Mouse (Mus musculus): ENCODE data around the gene Hcn1. TPM values are rescaled to one million over a fixed set of nuclear protein-coding genes. Genes with fewer than 3 reads are reported as not detected.

The Hcn1 gene
- polyA plus RNA-seq, 1 experiment from 2014 or later: 0.04 TPM

- no peak for ATAC-seq (replicated peaks; ENCODE audit: low FRiP score)
- Histone ChIP-seq H3K9me3 (ENCODE audit: control insufficient read depth, low read length) (no peaks in the 10 kb centered on the region), H3K36me3 (ENCODE audit: control insufficient read depth, insufficient read depth, low read length) (no peaks in the 10 kb centered on the region), H3K4me2 (no peak overlapping the region), H3K9ac (ENCODE audit: low read depth, low read length) (no peak overlapping the region), H3K27ac (ENCODE audit: low read depth, low read length) (no peak overlapping the region), H3K27me3 (replicated peaks; ENCODE audit: control insufficient read depth, insufficient read depth, low read length) (peaks cover 21% of the 10 kb centered on the region), H3K4me3 (ENCODE audit: low read depth, low read length) (no peak overlapping the region), H3K4me1 (replicated peaks; ENCODE audit: control insufficient read depth, insufficient read depth, low read length) (no peaks in the 10 kb centered on the region)
- no peak for DNase-seq (ENCODE audit: low spot score)
- 39% methylated on average over 7 of the region's 7 CpGs for WGBS
Measured at GRCm38 (mm10) chr13:117604073-117604472, 2.0 kb downstream of the Hcn1 start.

DNA sequence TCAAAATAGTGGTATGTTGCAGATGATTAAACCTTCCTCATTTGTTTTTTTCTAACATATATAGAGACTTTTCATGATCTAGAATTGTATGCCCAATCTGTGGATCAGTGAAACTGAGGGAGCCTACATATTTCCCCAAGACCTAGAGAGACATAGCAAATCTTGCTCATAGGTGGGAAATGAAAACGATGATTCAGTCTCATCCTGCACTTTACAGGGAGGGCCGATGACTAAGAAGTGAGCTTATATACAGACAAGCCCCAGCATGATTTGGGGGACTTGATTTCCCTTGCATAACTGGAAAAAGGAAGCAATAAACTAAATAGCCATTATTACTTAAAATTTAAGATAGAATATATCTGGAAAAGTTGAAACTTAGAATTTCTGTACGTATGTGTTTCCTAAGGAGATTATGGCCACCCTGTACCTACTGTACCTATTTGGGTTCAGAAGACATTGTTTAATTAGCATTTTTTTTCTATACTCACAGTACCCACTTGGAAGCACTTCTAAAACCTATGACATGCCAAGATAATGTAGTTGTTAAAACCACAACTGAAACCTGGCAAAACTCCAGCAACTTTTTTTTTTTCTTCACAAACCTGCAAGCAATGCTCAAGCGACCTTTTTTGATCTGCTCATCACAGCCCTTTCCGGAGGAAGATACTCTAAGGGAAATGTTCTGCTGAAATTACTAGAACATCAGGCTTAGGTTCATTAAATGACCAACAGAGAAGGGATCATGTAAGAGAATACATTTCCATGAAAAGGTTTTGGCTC is 3.0 kb downstream of the Hcn1 start:
- H3K27ac ChIP-seq (ENCODE audit: low read depth, low read length): no peak overlapping the region
- DNase-seq (ENCODE audit: low spot score) (no peak), ATAC-seq (replicated peaks; ENCODE audit: low FRiP score) (no peak)
- no peak overlapping the region for H3K4me3 ChIP-seq (ENCODE audit: low read depth, low read length)
- H3K9ac ChIP-seq (ENCODE audit: low read depth, low read length): no peak overlapping the region
- no peaks in the 10 kb centered on the region for H3K36me3 ChIP-seq (ENCODE audit: control insufficient read depth, insufficient read depth, low read length)
- WGBS: 78% methylated on average over 5 of the region's 5 CpGs
- no peak overlapping the region for H3K4me2 ChIP-seq
- peaks cover 21% of the 10 kb centered on the region for H3K27me3 ChIP-seq (replicated peaks; ENCODE audit: control insufficient read depth, insufficient read depth, low read length)
- no peaks in the 10 kb centered on the region for H3K4me1 ChIP-seq (replicated peaks; ENCODE audit: control insufficient read depth, insufficient read depth, low read length)
- H3K9me3 ChIP-seq (ENCODE audit: control insufficient read depth, low read length): no peaks in the 10 kb centered on the region

DNA sequence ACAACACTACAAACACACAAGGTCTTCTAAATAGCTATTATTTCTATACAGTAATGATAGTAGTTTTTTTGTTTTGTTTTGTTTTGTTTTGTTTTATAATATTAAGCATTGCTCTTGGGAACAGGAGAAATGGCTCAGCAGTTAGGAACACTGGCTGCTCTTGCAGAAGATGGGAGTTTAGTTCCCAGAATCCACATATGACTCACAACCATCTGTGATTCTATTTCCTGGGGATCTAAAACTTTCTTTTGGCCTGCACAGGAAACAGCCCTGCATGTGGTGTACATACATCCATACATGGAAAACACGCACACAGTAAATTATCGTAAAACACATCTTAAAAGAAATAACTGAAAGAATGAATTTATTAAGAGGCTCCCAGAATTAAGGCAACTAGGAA is 9.8 kb downstream of the Hcn1 start:
- H3K9me3 ChIP-seq (ENCODE audit: control insufficient read depth, low read length): no peaks in the 10 kb centered on the region
- no peak overlapping the region for H3K4me3 ChIP-seq (ENCODE audit: low read depth, low read length)
- no peaks in the 10 kb centered on the region for H3K4me1 ChIP-seq (replicated peaks; ENCODE audit: control insufficient read depth, insufficient read depth, low read length)
- no peak for ATAC-seq (replicated peaks; ENCODE audit: low FRiP score)
- no peak for DNase-seq (ENCODE audit: low spot score)
- 81% methylated on average over 2 of the region's 2 CpGs for WGBS
- H3K27ac ChIP-seq (ENCODE audit: low read depth, low read length): no peak overlapping the region
- no peaks in the 10 kb centered on the region for H3K27me3 ChIP-seq (replicated peaks; ENCODE audit: control insufficient read depth, insufficient read depth, low read length)
- no peak overlapping the region for H3K9ac ChIP-seq (ENCODE audit: low read depth, low read length)
- no peak overlapping the region for H3K4me2 ChIP-seq
- H3K36me3 ChIP-seq (ENCODE audit: control insufficient read depth, insufficient read depth, low read length): no peaks in the 10 kb centered on the region

GRCm38 (mm10) chr13:117619544-117619943 is 17.4 kb downstream of the Hcn1 start:
- Histone ChIP-seq H3K9me3 (ENCODE audit: control insufficient read depth, low read length) (no peaks in the 10 kb centered on the region), H3K27me3 (replicated peaks; ENCODE audit: control insufficient read depth, insufficient read depth, low read length) (no peaks in the 10 kb centered on the region), H3K9ac (ENCODE audit: low read depth, low read length) (no peak overlapping the region), H3K4me2 (no peak overlapping the region), H3K36me3 (ENCODE audit: control insufficient read depth, insufficient read depth, low read length) (no peaks in the 10 kb centered on the region), H3K4me3 (ENCODE audit: low read depth, low read length) (no peak overlapping the region), H3K27ac (ENCODE audit: low read depth, low read length) (no peak overlapping the region), H3K4me1 (replicated peaks; ENCODE audit: control insufficient read depth, insufficient read depth, low read length) (no peaks in the 10 kb centered on the region)
- no peak for ATAC-seq (replicated peaks; ENCODE audit: low FRiP score)
- no peak for DNase-seq (ENCODE audit: low spot score)
- 81% methylated on average over 7 of the region's 7 CpGs for WGBS

DNA sequence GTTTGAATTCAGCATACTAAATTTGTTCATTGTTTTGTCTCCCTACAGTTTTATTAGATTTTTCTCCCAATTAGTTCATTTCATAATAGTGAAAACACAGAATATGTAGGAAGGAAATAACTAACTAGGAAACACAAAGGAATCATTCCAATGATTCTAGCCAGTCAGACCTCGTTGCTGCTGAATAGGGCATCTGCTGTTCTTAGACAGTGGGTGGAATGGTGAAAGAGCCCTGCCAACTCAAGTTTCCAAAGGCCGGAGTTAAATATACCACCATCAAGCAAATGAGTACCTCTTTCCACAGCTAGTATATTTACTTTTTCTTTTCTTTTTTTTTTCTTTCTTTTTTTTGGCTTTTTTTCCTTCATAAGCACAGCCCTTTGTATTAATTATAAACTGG is 55.4 kb downstream of the Hcn1 start:
- ATAC-seq (replicated peaks; ENCODE audit: low FRiP score): no peak
- WGBS: 75% methylated on average over 2 of the region's 2 CpGs
- Histone ChIP-seq H3K27me3 (replicated peaks; ENCODE audit: control insufficient read depth, insufficient read depth, low read length) (no peaks in the 10 kb centered on the region), H3K9me3 (ENCODE audit: control insufficient read depth, low read length) (no peaks in the 10 kb centered on the region), H3K4me3 (ENCODE audit: low read depth, low read length) (no peak overlapping the region), H3K36me3 (ENCODE audit: control insufficient read depth, insufficient read depth, low read length) (no peaks in the 10 kb centered on the region), H3K27ac (ENCODE audit: low read depth, low read length) (no peak overlapping the region), H3K4me2 (no peak overlapping the region), H3K9ac (ENCODE audit: low read depth, low read length) (no peak overlapping the region), H3K4me1 (replicated peaks; ENCODE audit: control insufficient read depth, insufficient read depth, low read length) (no peaks in the 10 kb centered on the region)
- DNase-seq (ENCODE audit: low spot score): no peak

- H3K4me3 ChIP-seq (ENCODE audit: low read depth, low read length): no peak overlapping the region
- no peak for ATAC-seq (replicated peaks; ENCODE audit: low FRiP score)
- H3K9ac ChIP-seq (ENCODE audit: low read depth, low read length): no peak overlapping the region
- no peaks in the 10 kb centered on the region for H3K9me3 ChIP-seq (ENCODE audit: control insufficient read depth, low read length)
- H3K27me3 ChIP-seq (replicated peaks; ENCODE audit: control insufficient read depth, insufficient read depth, low read length): no peaks in the 10 kb centered on the region
- DNase-seq (ENCODE audit: low spot score): no peak
- no peak overlapping the region for H3K4me2 ChIP-seq
- WGBS: 86% methylated on average over 17 of the region's 17 CpGs
- no peak overlapping the region for H3K27ac ChIP-seq (ENCODE audit: low read depth, low read length)
- H3K36me3 ChIP-seq (ENCODE audit: control insufficient read depth, insufficient read depth, low read length): no peaks in the 10 kb centered on the region
- H3K4me1 ChIP-seq (replicated peaks; ENCODE audit: control insufficient read depth, insufficient read depth, low read length): no peaks in the 10 kb centered on the region
Measured at GRCm38 (mm10) chr13:117658414-117659175, 56.5 kb downstream of the Hcn1 start.

DNA sequence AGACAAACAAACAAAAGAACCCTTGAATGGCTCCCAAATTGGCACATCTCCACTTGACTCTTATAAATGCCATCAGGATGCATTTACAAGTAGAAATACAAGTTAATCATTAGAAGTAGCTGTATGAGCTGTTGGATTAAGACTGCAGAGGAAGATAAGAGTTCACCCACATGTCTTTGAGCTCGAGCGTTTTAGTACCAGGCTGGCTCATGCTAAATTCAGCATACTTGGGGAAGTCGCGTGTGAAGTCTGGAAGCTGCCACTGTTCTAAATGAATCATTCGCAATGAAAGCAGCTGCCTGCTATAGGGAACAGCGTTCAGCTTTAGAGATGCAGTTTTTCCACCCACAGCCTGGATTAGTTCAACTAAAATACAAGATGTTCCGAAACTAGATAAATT is 57.4 kb downstream of the Hcn1 start:
- H3K27ac ChIP-seq (ENCODE audit: low read depth, low read length): no peak overlapping the region
- H3K4me1 ChIP-seq (replicated peaks; ENCODE audit: control insufficient read depth, insufficient read depth, low read length): no peaks in the 10 kb centered on the region
- H3K9ac ChIP-seq (ENCODE audit: low read depth, low read length): no peak overlapping the region
- H3K4me3 ChIP-seq (ENCODE audit: low read depth, low read length): no peak overlapping the region
- no peaks in the 10 kb centered on the region for H3K27me3 ChIP-seq (replicated peaks; ENCODE audit: control insufficient read depth, insufficient read depth, low read length)
- H3K9me3 ChIP-seq (ENCODE audit: control insufficient read depth, low read length): no peaks in the 10 kb centered on the region
- H3K36me3 ChIP-seq (ENCODE audit: control insufficient read depth, insufficient read depth, low read length): no peaks in the 10 kb centered on the region
- 73% methylated on average over 7 of the region's 7 CpGs for WGBS
- no peak overlapping the region for H3K4me2 ChIP-seq
- ATAC-seq (replicated peaks; ENCODE audit: low FRiP score): no peak
- DNase-seq (ENCODE audit: low spot score): no peak

DNA sequence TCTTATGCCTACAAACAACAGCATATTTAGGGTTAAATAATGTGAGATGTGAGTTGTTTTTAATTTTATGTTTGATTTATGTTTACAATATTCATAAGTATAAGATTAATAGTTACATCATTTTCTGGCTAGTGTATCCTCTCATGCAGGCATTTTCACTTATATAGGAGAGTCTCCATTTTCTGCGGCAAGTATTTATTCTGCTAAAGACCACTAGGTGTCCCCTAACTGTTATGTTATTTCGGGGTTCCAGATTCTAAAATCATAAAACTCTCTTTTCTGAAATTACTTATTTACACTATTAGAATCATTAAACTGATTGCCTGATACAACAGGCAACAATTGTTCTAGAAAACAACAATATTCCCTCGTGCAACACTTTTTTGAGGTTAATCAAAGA is 60.5 kb downstream of the Hcn1 start:
- H3K27me3 ChIP-seq (replicated peaks; ENCODE audit: control insufficient read depth, insufficient read depth, low read length): no peaks in the 10 kb centered on the region
- H3K4me3 ChIP-seq (ENCODE audit: low read depth, low read length): no peak overlapping the region
- H3K27ac ChIP-seq (ENCODE audit: low read depth, low read length): no peak overlapping the region
- no peak overlapping the region for H3K9ac ChIP-seq (ENCODE audit: low read depth, low read length)
- 74% methylated on average over 3 of the region's 3 CpGs for WGBS
- no peak for DNase-seq (ENCODE audit: low spot score)
- H3K4me1 ChIP-seq (replicated peaks; ENCODE audit: control insufficient read depth, insufficient read depth, low read length): no peaks in the 10 kb centered on the region
- H3K4me2 ChIP-seq: no peak overlapping the region
- no peak for ATAC-seq (replicated peaks; ENCODE audit: low FRiP score)
- no peaks in the 10 kb centered on the region for H3K36me3 ChIP-seq (ENCODE audit: control insufficient read depth, insufficient read depth, low read length)
- no peaks in the 10 kb centered on the region for H3K9me3 ChIP-seq (ENCODE audit: control insufficient read depth, low read length)

- Histone ChIP-seq H3K4me2 (no peak overlapping the region), H3K9ac (ENCODE audit: low read depth, low read length) (no peak overlapping the region), H3K4me1 (replicated peaks; ENCODE audit: control insufficient read depth, insufficient read depth, low read length) (no peaks in the 10 kb centered on the region), H3K27ac (ENCODE audit: low read depth, low read length) (no peak overlapping the region), H3K9me3 (ENCODE audit: control insufficient read depth, low read length) (no peaks in the 10 kb centered on the region), H3K4me3 (ENCODE audit: low read depth, low read length) (no peak overlapping the region), H3K27me3 (replicated peaks; ENCODE audit: control insufficient read depth, insufficient read depth, low read length) (no peaks in the 10 kb centered on the region), H3K36me3 (ENCODE audit: control insufficient read depth, insufficient read depth, low read length) (no peaks in the 10 kb centered on the region)
- no peak for DNase-seq (ENCODE audit: low spot score)
- ATAC-seq (replicated peaks; ENCODE audit: low FRiP score): no peak
- 52% methylated on average over 2 of the region's 2 CpGs for WGBS
Measured at GRCm38 (mm10) chr13:117669303-117669702, 67.2 kb downstream of the Hcn1 start.

Data from liver, embryonic 11.5 days (tissue).